Mouse (Mus musculus): ENCODE results near the gene Mtap. TPM values are rescaled to one million over a fixed set of nuclear protein-coding genes. Genes with fewer than 3 reads are reported as not detected.
A peak's percentile ranks its signal among the peaks of the same experiment; 100 is the strongest.

Gene Mtap
- polyA plus RNA-seq, 1 experiment from 2014 or later, result 119 TPM

DNA sequence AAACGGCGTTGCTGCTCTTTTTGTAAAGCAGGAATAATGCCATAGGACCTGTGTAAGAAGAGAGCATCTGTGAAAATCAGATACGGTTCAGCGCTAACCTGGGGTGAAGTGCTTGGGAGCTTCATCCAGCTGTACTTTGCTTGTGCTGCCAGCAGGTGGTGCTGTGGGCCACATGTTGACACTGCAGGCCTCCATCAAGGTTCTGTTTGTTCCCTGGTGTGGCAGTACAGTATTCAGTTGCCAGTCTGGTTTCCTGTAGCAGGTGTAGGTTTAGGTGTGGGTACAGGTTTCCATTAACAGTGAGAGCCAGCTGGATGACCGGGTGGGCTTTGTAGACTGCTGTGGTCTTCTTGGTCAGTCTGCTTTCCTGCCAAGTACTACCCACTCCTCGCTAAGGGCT lies 8.5 kb downstream of the Mtap start:
- Histone ChIP-seq H3K27me3 (ENCODE audit: low read depth, poor library complexity, severe bottlenecking) (no peaks in the 10 kb centered on the region), H3K36me3 (peaks cover 68% of the 10 kb centered on the region), H3K27ac (replicated peaks) (no peak overlapping the region), H3K9me3 (replicated peaks) (no peaks in the 10 kb centered on the region), H3K4me1 (peaks cover 5% of the 10 kb centered on the region; the same call in 1 of the 2 replicates), H3K4me3 (no peak overlapping the region)
- WGBS, result 49% methylated on average over 6 of the region's 6 CpGs
- DNase-seq (ENCODE audit: low spot score), result peak; percentile 72

DNA sequence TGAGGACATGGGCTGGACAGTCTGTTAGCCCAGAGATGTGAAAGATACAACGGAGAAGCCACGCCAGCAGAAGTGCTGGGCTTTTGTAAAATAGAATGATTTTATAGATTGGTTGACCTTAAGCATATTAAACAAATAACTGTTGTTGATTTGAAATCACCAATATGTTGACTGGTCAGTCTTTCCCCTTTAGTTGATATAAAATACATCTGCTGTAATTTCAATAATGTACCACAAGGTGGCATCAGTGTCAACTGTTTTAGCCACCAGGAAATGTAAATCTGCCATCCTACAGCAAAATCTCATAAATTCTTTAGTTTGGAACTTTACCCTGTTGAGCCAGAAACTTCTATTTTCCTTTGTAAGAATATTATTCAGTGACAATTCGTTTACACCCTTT lies 9.4 kb downstream of the Mtap start:
- 56% methylated on average over 3 of the region's 3 CpGs for WGBS
- no peak overlapping the region for H3K27ac ChIP-seq (replicated peaks)
- peaks cover 71% of the 10 kb centered on the region for H3K36me3 ChIP-seq
- H3K9me3 ChIP-seq (replicated peaks), result no peaks in the 10 kb centered on the region
- no peak for DNase-seq (ENCODE audit: low spot score)
- no peak overlapping the region for H3K4me3 ChIP-seq
- 0 out of 2 replicates have a peak, but pooled peaks cover under 1% of the 10 kb centered on the region for H3K4me1 ChIP-seq
- no peaks in the 10 kb centered on the region for H3K27me3 ChIP-seq (ENCODE audit: low read depth, poor library complexity, severe bottlenecking)

- no peak for DNase-seq (ENCODE audit: low spot score)
- H3K4me3 ChIP-seq, result no peak overlapping the region
- H3K9me3 ChIP-seq (replicated peaks), result no peaks in the 10 kb centered on the region
- peaks cover 72% of the 10 kb centered on the region for H3K36me3 ChIP-seq
- H3K27me3 ChIP-seq (ENCODE audit: low read depth, poor library complexity, severe bottlenecking), result no peaks in the 10 kb centered on the region
- H3K27ac ChIP-seq (replicated peaks), result no peak overlapping the region
- no peaks in the 10 kb centered on the region for H3K4me1 ChIP-seq
Observed at GRCm38 (mm10) chr4:89149261-89149660, 12.3 kb downstream of the Mtap start.

- Histone ChIP-seq H3K27me3 (ENCODE audit: low read depth, poor library complexity, severe bottlenecking) (no peaks in the 10 kb centered on the region), H3K27ac (replicated peaks) (no peak overlapping the region), H3K9me3 (replicated peaks) (no peaks in the 10 kb centered on the region), H3K36me3 (peaks cover 95% of the 10 kb centered on the region), H3K4me3 (no peak overlapping the region), H3K4me1 (no peaks in the 10 kb centered on the region)
- WGBS, result 87% methylated on average over 3 of the region's 3 CpGs
- DNase-seq (ENCODE audit: low spot score), result no peak
Observed at GRCm38 (mm10) chr4:89161389-89161788, 24.5 kb downstream of the Mtap start.

DNA sequence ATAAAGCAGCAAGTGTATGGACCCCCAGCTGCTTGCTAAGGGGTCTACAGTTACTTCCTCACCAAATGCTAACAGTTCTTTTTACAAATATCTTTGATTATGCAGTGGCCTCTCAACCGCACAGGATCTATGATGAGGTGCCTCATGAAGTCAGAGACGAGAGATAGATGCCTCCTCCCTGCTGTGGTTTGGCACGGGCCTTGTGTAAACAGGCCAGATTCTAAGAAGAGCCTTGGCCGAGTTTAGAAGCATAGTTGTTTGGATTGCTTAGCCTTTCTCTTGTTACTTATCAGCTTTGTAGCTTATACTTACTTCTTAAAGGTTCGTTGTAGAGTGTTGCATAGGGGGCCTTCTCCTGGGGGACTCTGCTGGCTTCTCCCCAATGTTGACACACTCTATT lies 25.6 kb downstream of the Mtap start:
- Histone ChIP-seq H3K27me3 (ENCODE audit: low read depth, poor library complexity, severe bottlenecking) (no peaks in the 10 kb centered on the region), H3K4me3 (no peak overlapping the region), H3K27ac (replicated peaks) (no peak overlapping the region), H3K36me3 (peaks cover 95% of the 10 kb centered on the region), H3K4me1 (no peaks in the 10 kb centered on the region), H3K9me3 (replicated peaks) (no peaks in the 10 kb centered on the region)
- no peak for DNase-seq (ENCODE audit: low spot score)
- 86% methylated on average over 5 of the region's 5 CpGs for WGBS

GRCm38 (mm10) chr4:89163613-89164012 lies 26.7 kb downstream of the Mtap start:
- H3K4me3 ChIP-seq, result no peak overlapping the region
- H3K9me3 ChIP-seq (replicated peaks), result no peaks in the 10 kb centered on the region
- H3K27ac ChIP-seq (replicated peaks), result no peak overlapping the region
- no peaks in the 10 kb centered on the region for H3K4me1 ChIP-seq
- WGBS, result 96% methylated on average over 8 of the region's 8 CpGs
- no peak for DNase-seq (ENCODE audit: low spot score)
- no peaks in the 10 kb centered on the region for H3K27me3 ChIP-seq (ENCODE audit: low read depth, poor library complexity, severe bottlenecking)
- H3K36me3 ChIP-seq, result peaks cover 95% of the 10 kb centered on the region

GRCm38 (mm10) chr4:89164681-89165080 lies 27.8 kb downstream of the Mtap start:
- Histone ChIP-seq H3K27ac (replicated peaks) (no peak overlapping the region), H3K9me3 (replicated peaks) (no peaks in the 10 kb centered on the region), H3K36me3 (peaks cover 98% of the 10 kb centered on the region), H3K27me3 (ENCODE audit: low read depth, poor library complexity, severe bottlenecking) (no peaks in the 10 kb centered on the region), H3K4me3 (no peak overlapping the region), H3K4me1 (no peaks in the 10 kb centered on the region)
- 91% methylated on average over 2 of the region's 2 CpGs for WGBS
- DNase-seq (ENCODE audit: low spot score), result no peak

GRCm38 (mm10) chr4:89168877-89169276 lies 32.0 kb downstream of the Mtap start:
- Histone ChIP-seq H3K9me3 (replicated peaks) (no peaks in the 10 kb centered on the region), H3K27me3 (ENCODE audit: low read depth, poor library complexity, severe bottlenecking) (no peaks in the 10 kb centered on the region), H3K36me3 (peaks cover 100% of the 10 kb centered on the region), H3K27ac (replicated peaks) (no peak overlapping the region), H3K4me3 (no peak overlapping the region), H3K4me1 (no peaks in the 10 kb centered on the region)
- 93% methylated on average over 9 of the region's 9 CpGs for WGBS
- no peak for DNase-seq (ENCODE audit: low spot score)

GRCm38 (mm10) chr4:89169739-89170138 lies 32.8 kb downstream of the Mtap start:
- Histone ChIP-seq H3K9me3 (replicated peaks) (no peaks in the 10 kb centered on the region), H3K27ac (replicated peaks) (no peak overlapping the region), H3K4me1 (no peaks in the 10 kb centered on the region), H3K27me3 (ENCODE audit: low read depth, poor library complexity, severe bottlenecking) (no peaks in the 10 kb centered on the region), H3K4me3 (no peak overlapping the region), H3K36me3 (peaks cover 100% of the 10 kb centered on the region)
- 80% methylated on average over 4 of the region's 4 CpGs for WGBS
- no peak for DNase-seq (ENCODE audit: low spot score)

DNA sequence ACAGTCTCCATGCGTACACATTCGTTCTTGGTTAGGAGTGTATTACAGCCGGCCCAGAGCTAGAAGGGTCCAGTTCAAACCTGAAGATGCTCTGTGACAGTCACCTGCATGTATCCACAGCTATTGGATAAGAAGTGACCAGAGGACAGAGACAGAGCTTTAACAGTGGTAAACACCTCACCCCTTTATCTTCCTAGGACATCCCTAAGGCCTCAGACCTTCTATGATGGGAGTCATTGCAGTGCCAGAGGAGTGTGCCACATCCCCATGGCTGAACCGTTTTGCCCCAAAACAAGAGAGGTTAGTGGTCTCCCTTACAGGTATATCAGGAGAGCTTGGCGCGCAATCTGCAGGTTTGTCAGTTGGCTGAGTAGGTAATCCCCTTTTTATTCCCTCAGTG lies 34.0 kb downstream of the Mtap start:
- Histone ChIP-seq H3K9me3 (replicated peaks) (no peaks in the 10 kb centered on the region), H3K27me3 (ENCODE audit: low read depth, poor library complexity, severe bottlenecking) (no peaks in the 10 kb centered on the region), H3K27ac (replicated peaks) (no peak overlapping the region), H3K36me3 (peaks cover 98% of the 10 kb centered on the region), H3K4me3 (no peak overlapping the region), H3K4me1 (no peaks in the 10 kb centered on the region)
- WGBS, result 96% methylated on average over 6 of the region's 6 CpGs
- no peak for DNase-seq (ENCODE audit: low spot score)

DNA sequence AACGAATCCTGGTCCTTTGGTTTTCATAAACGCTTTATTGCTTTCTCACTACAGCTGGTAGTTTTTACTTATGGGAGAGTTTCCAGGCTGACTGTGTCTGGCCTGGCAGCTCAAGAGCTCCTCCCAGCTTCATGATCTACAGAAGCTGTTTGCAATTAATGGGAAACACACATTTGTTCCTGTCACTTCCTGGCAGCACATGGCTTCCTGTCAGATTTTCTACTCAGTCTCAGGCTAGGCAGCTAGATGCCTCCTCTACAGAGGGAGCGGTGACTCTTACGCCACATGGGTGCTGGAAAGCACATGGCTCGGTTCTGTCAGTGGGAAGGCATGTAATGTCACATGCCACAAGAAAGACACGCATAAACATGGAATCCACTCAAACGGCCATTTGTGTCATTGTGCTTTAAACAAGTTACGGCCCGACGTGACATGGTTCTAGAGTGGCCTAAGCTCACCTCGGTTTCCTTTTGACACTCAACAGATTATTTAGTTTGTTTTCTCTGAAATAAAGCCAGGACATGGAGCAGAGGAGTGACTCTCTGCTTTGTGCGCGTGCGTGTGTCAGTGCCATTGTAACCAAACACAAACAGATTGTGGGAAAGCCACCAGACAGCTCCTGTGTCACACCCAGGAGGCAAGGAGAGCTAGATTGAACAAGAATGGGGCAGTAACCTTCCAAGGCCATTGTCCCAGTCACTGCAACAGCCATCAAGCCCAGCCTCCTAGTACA lies 36.1 kb downstream of the Mtap start:
- no peaks in the 10 kb centered on the region for H3K4me1 ChIP-seq
- no peaks in the 10 kb centered on the region for H3K9me3 ChIP-seq (replicated peaks)
- H3K36me3 ChIP-seq, result peaks cover 98% of the 10 kb centered on the region
- DNase-seq (ENCODE audit: low spot score), result no peak
- WGBS, result 95% methylated on average over 14 of the region's 14 CpGs
- H3K27ac ChIP-seq (replicated peaks), result no peak overlapping the region
- H3K4me3 ChIP-seq, result no peak overlapping the region
- no peaks in the 10 kb centered on the region for H3K27me3 ChIP-seq (ENCODE audit: low read depth, poor library complexity, severe bottlenecking)

DNA sequence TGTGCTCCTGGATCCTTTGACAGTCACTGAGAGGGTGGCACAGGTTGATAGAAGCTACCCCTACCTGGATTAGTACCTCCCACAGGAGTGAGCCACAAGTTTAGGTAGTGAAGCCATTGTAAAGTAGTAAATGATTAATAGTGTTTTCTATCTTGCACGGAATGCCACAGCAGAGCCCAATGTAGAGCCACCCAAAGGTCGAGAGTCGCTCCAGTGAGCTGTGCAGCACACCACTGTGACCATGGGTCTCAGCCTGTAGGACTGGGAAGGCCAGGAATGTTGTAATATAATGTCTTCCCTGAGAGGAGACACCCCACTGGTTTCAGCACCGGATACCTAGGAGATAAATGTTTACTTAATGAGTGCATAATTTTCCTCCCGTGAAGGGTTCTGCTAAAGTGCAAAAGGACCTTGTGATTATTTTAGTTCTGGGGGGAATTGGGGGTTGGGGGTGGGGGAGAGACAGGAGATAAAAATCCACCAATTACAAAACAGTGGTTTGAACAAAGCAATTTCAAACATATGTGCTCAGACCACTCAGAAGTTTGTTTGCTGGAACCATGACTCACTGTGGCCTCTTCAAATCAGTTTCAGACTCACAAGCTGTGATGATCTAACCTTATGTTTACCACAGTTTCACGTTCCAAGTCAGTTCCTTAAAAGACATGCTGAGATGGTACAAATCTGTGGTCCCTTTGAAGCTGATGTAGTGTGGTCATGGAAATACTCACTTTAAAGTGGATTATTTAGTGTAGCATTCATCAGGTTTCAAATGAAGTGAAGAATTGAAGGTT lies 40.8 kb downstream of the Mtap start:
- peaks cover 95% of the 10 kb centered on the region for H3K36me3 ChIP-seq
- no peaks in the 10 kb centered on the region for H3K27me3 ChIP-seq (ENCODE audit: low read depth, poor library complexity, severe bottlenecking)
- H3K4me3 ChIP-seq, result no peak overlapping the region
- H3K27ac ChIP-seq (replicated peaks), result no peak overlapping the region
- 0 out of 2 replicates have a peak, but pooled peaks cover 2% of the 10 kb centered on the region for H3K9me3 ChIP-seq (replicated peaks)
- WGBS, result 83% methylated on average over 6 of the region's 6 CpGs
- no peak for DNase-seq (ENCODE audit: low spot score)
- no peaks in the 10 kb centered on the region for H3K4me1 ChIP-seq

DNA sequence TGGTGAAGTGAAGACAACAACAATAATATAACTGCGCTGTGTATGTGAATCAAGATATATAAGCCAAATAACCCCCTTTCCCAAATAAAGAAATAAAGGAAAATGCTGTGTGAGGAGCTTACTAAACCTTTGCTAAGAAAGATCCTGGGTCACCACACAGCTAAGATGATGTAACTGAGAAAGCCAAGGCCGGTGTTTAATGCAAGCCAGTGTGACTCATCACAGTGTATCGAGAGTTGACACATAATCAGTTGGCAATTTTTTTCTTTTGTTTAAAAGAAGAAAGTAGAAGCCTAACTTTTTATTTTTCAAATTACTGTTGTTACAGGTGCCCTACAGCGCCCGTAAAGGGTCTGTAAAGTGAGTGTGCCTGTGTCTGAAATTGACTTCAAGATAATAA lies 43.2 kb downstream of the Mtap start:
- Histone ChIP-seq H3K36me3 (peaks cover 73% of the 10 kb centered on the region), H3K27me3 (ENCODE audit: low read depth, poor library complexity, severe bottlenecking) (no peaks in the 10 kb centered on the region), H3K4me1 (no peaks in the 10 kb centered on the region), H3K9me3 (replicated peaks) (peaks cover 5% of the 10 kb centered on the region; the same call in 1 of the 2 replicates), H3K4me3 (no peak overlapping the region), H3K27ac (replicated peaks) (no peak overlapping the region)
- no peak for DNase-seq (ENCODE audit: low spot score)
- 95% methylated on average over 5 of the region's 5 CpGs for WGBS
